Mouse (Mus musculus) heart, embryonic 11.5 days (tissue): Measurements from ENCODE around the gene 1700080O16Rik. TPM values are rescaled to one million over a fixed set of nuclear protein-coding genes. Genes with fewer than 3 reads are reported as not detected.

ENCODE experiments used
- polyA plus RNA-seq: library from polyadenylated mRNA; unstranded; fragments of >200 nt; fragmentation: Nextera tagmentation; extraction: Ambion mirVana; gene quantifications from 2 replicates; pipeline ENCODE4 v1.2.1, GENCODE M21; 2014

Gene 1700080O16Rik
- polyA plus RNA-seq, 1 experiment from 2014 or later, result not detected

Other genes with a start within 250 kb of the 1700080O16Rik start
- not detected in 2 replicates for gene Usp26, start 171.5 kb downstream of the 1700080O16Rik start, polyA plus RNA-seq
- 37.2 and 51.9 TPM in 2 replicates for gene Gpc4, start 192.5 kb upstream of the 1700080O16Rik start, polyA plus RNA-seq